Mouse (Mus musculus) lung, postnatal 0 days (tissue): ENCODE data around the gene Slc25a13.

Source experiments
- CTCF ChIP-seq: IDR thresholded peaks from 2 replicates; pipeline ENCODE4 v1.5.1; 2016; ENCODE audit warnings: antibody characterized with exemption, mild to moderate bottlenecking
- EP300 ChIP-seq: IDR thresholded peaks from 2 replicates; pipeline ENCODE4 v1.6.1; 2016; ENCODE audit warnings: antibody characterized with exemption, mild to moderate bottlenecking, control low read depth

- TF ChIP-seq CTCF (no peak), EP300 (no peak)
Measured at GRCm38 (mm10) chr6:6016931-6017330, 200.0 kb downstream of the Slc25a13 start.
